Mouse (Mus musculus) bone marrow, adult 2 months (tissue): ENCODE data around the gene Omp.

Source experiments
- CTCF ChIP-seq: fragments of 200-500 bp; IDR thresholded peaks from 2 replicates; pipeline ENCODE4 v1.5.1; 2011; ENCODE audit warnings: low read length, control low read depth; ENCODE audit not compliant: control insufficient read depth, insufficient read depth
- POLR2A ChIP-seq: fragments of 200-500 bp; IDR thresholded peaks from 2 replicates; pipeline ENCODE4 v1.6.1; 2011; ENCODE audit warnings: low read depth, mild to moderate bottlenecking, control low read depth, low read length, borderline replicate concordance; ENCODE audit not compliant: control insufficient read depth

DNA sequence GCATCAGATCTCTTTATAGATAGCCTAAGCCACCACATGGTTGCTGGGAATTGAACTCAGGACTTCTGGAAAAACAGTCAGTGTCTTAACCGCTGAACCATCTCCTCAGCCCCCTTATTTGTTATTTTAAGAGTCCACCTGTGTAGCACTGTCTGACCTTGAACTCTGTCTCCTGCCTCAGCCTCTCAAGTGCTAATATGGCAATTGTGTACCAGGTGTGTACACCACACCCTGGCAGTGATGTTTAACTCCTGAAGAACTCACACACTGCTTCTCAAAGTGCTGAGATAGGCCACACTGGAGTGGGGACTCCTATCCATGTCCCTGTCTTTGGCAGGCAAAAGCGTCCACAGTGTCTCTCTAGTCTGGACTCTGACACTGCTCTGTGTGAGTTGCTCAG lies 43.4 kb upstream of the Omp start:
- TF ChIP-seq POLR2A (no peak), CTCF (no peak)
